Mouse (Mus musculus) monocyte, adult 2 months (primary cell): ENCODE data around the gene Ulk1.
"Not testable (repeated sequence)": the region's sequence is repeated elsewhere in the genome, so short reads cannot be mapped to it uniquely, and the experiment has no call there.

Experiments used
- DNase-seq, 2 experiments: peaks; one replicate each; pipeline ENCODE4 v3.0.0; 2022; ENCODE audit warnings: low spot score in 2 of 2, low read depth in 1 of 2

Gene Ulk1

GRCm38 (mm10) chr5:110806154-110806553 lies 3.7 kb downstream of the Ulk1 start:
- DNase-seq, result no peak

DNA sequence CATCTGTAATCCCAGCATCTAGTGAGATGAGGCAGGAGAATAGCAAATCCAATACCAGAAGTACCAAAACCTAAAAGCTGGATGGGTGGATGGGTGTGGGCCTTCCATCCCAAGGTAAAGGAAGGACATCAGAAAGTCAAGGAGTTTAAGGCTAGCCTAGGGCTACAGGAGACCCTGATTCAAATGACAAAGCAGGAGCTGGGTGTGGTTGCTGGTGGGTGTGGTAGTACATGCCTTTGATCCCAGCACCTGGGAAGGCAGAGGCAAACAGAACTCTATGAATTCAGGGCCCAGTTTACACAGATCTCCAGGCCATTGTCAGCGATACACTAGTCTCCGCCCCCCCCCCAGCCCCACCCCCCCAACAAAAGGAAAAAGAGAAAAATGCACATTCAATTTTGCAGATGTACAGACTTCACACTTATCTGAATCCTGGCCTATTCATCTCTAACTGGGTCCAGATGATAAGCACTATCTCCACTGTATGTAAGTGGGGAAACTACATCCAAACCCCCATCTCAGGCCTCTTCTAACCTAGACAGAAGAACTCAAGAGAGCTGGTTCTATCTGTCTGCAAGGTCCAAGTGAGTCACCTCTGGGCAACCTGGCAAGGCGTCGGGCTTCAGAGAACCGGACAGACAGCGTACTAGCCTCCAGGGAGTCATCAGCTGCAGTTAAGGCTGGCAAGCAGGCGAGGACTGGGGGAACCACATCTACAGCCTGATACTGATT lies 5.7 kb downstream of the Ulk1 start:
- no peak for DNase-seq

GRCm38 (mm10) chr5:110802809-110803208 lies 7.1 kb downstream of the Ulk1 start:
- no peak for DNase-seq

DNA sequence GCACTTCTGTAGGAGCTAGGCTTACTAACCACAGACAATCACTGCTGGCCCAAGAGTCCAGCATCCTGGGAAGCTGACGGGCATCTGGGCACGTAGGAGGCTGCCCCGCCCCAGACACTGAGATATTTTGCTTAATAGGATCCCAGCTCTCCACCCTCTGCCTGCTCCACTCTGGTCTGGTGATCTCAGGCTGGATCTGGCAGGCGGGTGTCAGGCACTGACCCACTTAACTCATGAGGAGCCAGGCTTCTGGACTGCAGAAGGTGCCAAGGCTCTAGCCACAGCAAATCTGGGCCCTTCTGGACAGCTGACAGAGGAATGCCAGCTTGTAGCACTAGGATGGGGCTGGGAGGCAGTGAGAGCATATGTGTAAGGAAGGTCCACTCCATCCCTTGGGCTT lies 7.7 kb downstream of the Ulk1 start:
- DNase-seq, result no peak

DNA sequence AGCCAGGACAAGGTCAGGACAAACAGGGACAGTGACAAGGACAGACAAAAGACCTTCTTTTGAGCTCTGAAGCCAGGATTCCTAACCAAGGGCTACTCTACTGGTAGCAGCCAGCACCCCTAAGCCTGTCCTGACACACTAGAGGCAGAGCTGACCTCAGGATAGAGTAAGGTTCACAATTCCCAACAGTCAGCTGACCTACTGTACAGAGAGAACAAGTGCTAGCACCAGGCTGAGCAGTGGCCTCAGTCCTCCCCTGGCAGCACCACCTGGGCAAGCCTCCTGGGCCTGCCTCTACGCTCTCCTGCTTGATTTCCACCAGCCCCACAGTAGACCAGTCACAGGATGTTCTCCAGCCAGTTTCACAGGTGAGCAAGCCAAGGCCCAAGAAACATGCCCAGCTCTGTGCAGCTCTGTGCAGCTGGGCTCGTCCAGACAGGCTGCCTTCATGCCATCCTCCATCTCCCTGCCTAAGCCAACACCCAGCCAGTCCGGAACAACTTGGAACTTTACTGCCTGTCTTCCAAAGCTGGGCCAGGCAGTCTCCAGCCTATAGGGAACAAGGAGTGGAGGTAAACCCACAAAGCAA lies 8.8 kb downstream of the Ulk1 start:
- DNase-seq, result no peak

GRCm38 (mm10) chr5:110797696-110798095 lies 12.2 kb downstream of the Ulk1 start:
- no peak for DNase-seq

- no peak for DNase-seq
Measured at GRCm38 (mm10) chr5:110794363-110794762, 15.5 kb downstream of the Ulk1 start.

GRCm38 (mm10) chr5:110788684-110789083 lies 21.2 kb downstream of the Ulk1 start:
- DNase-seq, result no peak

GRCm38 (mm10) chr5:110786081-110786835 lies 23.6 kb downstream of the Ulk1 start:
- DNase-seq, result no peak

DNA sequence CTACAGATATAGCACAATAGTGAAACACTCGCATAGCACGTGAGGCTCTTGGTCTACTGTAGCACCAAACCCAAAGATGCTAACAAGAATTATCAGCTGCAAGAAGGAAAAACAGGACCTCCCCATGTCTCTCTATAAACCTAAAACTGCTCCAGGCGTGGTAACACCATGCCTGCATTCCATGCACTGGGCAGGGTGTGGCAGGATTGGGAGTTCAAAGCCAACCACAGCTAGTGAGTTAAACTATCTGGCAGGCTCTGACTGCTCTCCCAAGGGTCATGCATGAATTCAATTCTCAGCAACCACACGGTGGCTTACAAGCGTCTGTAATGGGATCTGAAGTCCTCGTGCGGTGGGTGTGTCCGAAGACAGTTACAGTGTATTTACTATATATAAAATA lies 26.7 kb downstream of the Ulk1 start:
- DNase-seq, result no peak

- no peak for DNase-seq
Measured at GRCm38 (mm10) chr5:110781529-110782238, 28.2 kb downstream of the Ulk1 start.

- no peak for DNase-seq
Measured at GRCm38 (mm10) chr5:110780761-110781528, 29.0 kb downstream of the Ulk1 start.

- DNase-seq, result peak; percentile 62 to 79
Measured at GRCm38 (mm10) chr5:110779998-110780760, 29.7 kb downstream of the Ulk1 start, which contains the start of gene Pus1. TSS of gene Pus1 (minus strand) at chr5:110780659.

- DNase-seq, result no peak
Measured at GRCm38 (mm10) chr5:110779276-110779997, 30.5 kb downstream of the Ulk1 start.

- no peak for DNase-seq
Measured at GRCm38 (mm10) chr5:110778263-110778662, 31.6 kb downstream of the Ulk1 start.

DNA sequence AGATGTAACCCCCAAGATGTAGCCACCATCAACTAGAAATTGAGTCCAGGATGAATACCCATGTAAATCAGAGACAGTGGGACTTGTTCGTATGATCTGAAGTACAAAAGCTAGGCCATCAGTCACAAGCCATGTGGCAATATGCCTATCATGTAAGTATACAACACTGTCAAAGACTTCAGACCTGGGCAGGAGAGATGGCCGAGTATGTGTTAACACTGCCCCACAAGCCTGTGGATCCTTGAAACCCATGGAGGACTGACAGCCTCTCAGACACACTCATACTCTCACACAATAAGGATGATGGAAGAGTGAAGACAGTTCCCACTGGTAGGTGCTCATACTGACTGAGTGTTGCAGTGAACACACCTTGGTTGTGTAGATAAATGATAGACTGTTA lies 33.8 kb downstream of the Ulk1 start:
- no peak for DNase-seq

DNA sequence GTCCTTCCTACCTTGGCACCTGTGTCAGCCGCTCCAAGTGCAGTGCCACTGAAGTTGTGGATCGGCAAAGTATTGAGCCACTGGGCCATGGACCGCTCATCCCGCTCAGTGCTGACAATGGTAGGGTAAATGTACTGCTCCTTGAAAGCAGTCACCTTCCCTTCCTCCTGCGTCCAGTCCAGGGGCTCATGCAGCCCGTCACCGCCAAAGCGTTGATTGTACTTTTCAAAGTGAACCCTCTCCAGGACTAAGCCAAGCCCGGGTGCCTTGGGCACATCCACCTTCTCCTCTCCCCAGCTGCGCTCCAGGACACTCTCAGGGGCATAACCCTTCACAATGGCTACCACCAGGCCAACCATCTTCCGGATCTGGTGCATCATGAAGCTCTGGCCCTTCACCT lies 35.4 kb downstream of the Ulk1 start:
- no peak for DNase-seq

DNA sequence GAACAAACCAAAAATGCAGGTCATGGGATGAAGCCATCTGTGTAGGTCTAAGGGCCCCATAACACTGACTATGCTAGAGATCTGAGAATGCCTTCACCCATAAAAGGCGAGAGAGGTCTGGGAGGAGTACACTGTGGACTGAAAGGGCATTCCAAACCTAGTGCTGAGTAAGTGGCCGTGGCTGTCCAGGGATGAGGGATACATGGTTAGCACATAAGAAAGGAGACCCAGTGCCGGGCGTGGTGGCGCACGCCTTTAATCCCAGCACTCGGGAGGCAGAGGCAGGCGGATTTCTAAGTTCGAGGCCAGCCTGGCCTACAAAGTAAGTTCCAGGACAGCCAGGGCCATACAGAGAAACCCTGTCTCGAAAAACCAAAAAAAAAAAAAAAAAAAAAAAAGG lies 37.0 kb downstream of the Ulk1 start:
- DNase-seq, result not testable (repeated sequence)

- DNase-seq, result peak; percentile 99 to 100
Measured at GRCm38 (mm10) chr5:110770448-110771158, 39.3 kb downstream of the Ulk1 start, which contains the start of gene Ep400. TSS of gene Ep400 (minus strand) at chr5:110770717.
